Mouse (Mus musculus) C2C12 (cell line): ENCODE results near the gene Ly6g5c. TPM values are rescaled to one million over a fixed set of nuclear protein-coding genes. Genes with fewer than 3 reads are reported as not detected.
A peak's percentile ranks its signal among the peaks of the same experiment; 100 is the strongest.

Source experiments
- H3K27me3 ChIP-seq: one replicate; pipeline ENCODE4 v1.6.1; 2011; ENCODE audit not compliant: control insufficient read depth, insufficient read depth, insufficient read length
- H3K36me3 ChIP-seq: one replicate; pipeline ENCODE4 v1.6.1; 2011; ENCODE audit not compliant: control insufficient read depth, insufficient read depth
- H3K4me3 ChIP-seq: one replicate; pipeline ENCODE4 v1.5.1; 2011; ENCODE audit warnings: mild to moderate bottlenecking, control low read depth; ENCODE audit not compliant: poor library complexity, insufficient read depth, severe bottlenecking
- H3K79me2 ChIP-seq: one replicate; pipeline ENCODE4 v1.6.1; 2011; ENCODE audit not compliant: control insufficient read depth, insufficient read depth
- H3K79me3 ChIP-seq: one replicate; pipeline ENCODE4 v1.6.1; 2011; ENCODE audit warnings: low read depth, control low read depth
- H3ac ChIP-seq: one replicate; pipeline ENCODE3; 2011; ENCODE audit warnings: low read depth; ENCODE audit not compliant: control insufficient read depth, insufficient read length
- CEBPB ChIP-seq: IDR thresholded peaks from one replicate; pipeline ENCODE4 v1.6.1; 2011; ENCODE audit warnings: low read depth, mild to moderate bottlenecking, control low read depth, moderate library complexity
- CTCF ChIP-seq: IDR thresholded peaks from one replicate; pipeline ENCODE4 v1.5.1; 2011; ENCODE audit not compliant: control insufficient read depth, insufficient read depth, insufficient read length
- FOSL1 ChIP-seq: IDR thresholded peaks from one replicate; pipeline ENCODE4 v1.8.0; 2011; ENCODE audit warnings: mild to moderate bottlenecking, low read length; ENCODE audit not compliant: poor library complexity, insufficient read depth, severe bottlenecking
- MAX ChIP-seq: IDR thresholded peaks from one replicate; pipeline ENCODE4 v1.6.1; 2011; ENCODE audit warnings: mild to moderate bottlenecking, control low read depth
- MYOD1 ChIP-seq: IDR thresholded peaks from one replicate; pipeline ENCODE4 v1.6.1; 2011; ENCODE audit warnings: low read depth; ENCODE audit not compliant: control insufficient read depth, insufficient read length
- MYOG ChIP-seq: IDR thresholded peaks from one replicate; pipeline ENCODE4 v1.6.1; 2011; ENCODE audit not compliant: control insufficient read depth, insufficient read length; ENCODE audit errors: extremely low read depth
- USF1 ChIP-seq: IDR thresholded peaks from one replicate; pipeline ENCODE4 v1.6.1; 2011; ENCODE audit warnings: low read depth, mild to moderate bottlenecking, control low read depth, moderate library complexity
- polyA plus RNA-seq: library from polyadenylated mRNA; unstranded; fragments of >200 nt; fragmentation: generic; extraction: Trizol; gene quantifications from one replicate; pipeline ENCODE4 v1.2.1, GENCODE M21; 2012; ENCODE audit warnings: missing spikeins

The Ly6g5c gene
- polyA plus RNA-seq, 1 experiment, result not detected

- Histone ChIP-seq H3K79me3 (no peaks in the 10 kb centered on the region), H3K36me3 (no peaks in the 10 kb centered on the region), H3K4me3 (no peak within 1 kb of the TSS), H3K79me2 (peaks cover 9% of the 10 kb centered on the region), H3K27me3 (peaks cover 8% of the 10 kb centered on the region), H3ac (no peak within 1 kb of the TSS)
- TF ChIP-seq MYOG (no peak), CEBPB (no peak), MAX (no peak), FOSL1 (no peak), USF1 (no peak), CTCF (no peak), MYOD1 (no peak)
Observed at GRCm38 (mm10) chr17:35085208-35085865, 22.7 kb upstream of the Ly6g5c start, which contains the start of gene Ly6g6f. Gene Ly6g6f (minus strand): TSS chr17:35085610.

- peaks cover 3% of the 10 kb centered on the region for H3K79me3 ChIP-seq
- no peak overlapping the region for H3K4me3 ChIP-seq
- TF ChIP-seq MYOD1 (no peak), FOSL1 (no peak), CEBPB (no peak), USF1 (no peak), MYOG (no peak), CTCF (no peak), MAX (no peak)
- H3K36me3 ChIP-seq, result peaks cover 7% of the 10 kb centered on the region
- no peak overlapping the region for H3ac ChIP-seq
- H3K27me3 ChIP-seq, result peaks cover 3% of the 10 kb centered on the region
- peaks cover 17% of the 10 kb centered on the region for H3K79me2 ChIP-seq
Observed at GRCm38 (mm10) chr17:35088151-35088550, 19.9 kb upstream of the Ly6g5c start.

- peak within 1 kb of the TSS; percentile 99 for H3ac ChIP-seq
- peak within 1 kb of the TSS; percentile 57 for H3K4me3 ChIP-seq
- TF ChIP-seq USF1 (no peak), CTCF (no peak), FOSL1 (no peak), CEBPB (no peak), MAX (peak; percentile 87)
- peaks cover 7% of the 10 kb centered on the region for H3K36me3 ChIP-seq
- H3K79me2 ChIP-seq, result peaks cover 17% of the 10 kb centered on the region
- peaks cover 3% of the 10 kb centered on the region for H3K79me3 ChIP-seq
- H3K27me3 ChIP-seq, result no peaks in the 10 kb centered on the region
Observed at GRCm38 (mm10) chr17:35088825-35089644, 19.0 kb upstream of the Ly6g5c start, which contains the start of gene Abhd16a. Gene Abhd16a (plus strand): TSS chr17:35089263.

GRCm38 (mm10) chr17:35090166-35090932, 17.7 kb upstream of the Ly6g5c start:
- Histone ChIP-seq H3ac (peak overlapping the region; percentile 12), H3K36me3 (peaks cover 16% of the 10 kb centered on the region), H3K79me2 (peaks cover 17% of the 10 kb centered on the region), H3K4me3 (peak overlapping the region; percentile 57), H3K79me3 (peaks cover 3% of the 10 kb centered on the region), H3K27me3 (no peaks in the 10 kb centered on the region)
- TF ChIP-seq MAX (no peak), USF1 (no peak), MYOG (no peak), CEBPB (no peak), CTCF (no peak), MYOD1 (no peak), FOSL1 (no peak)

GRCm38 (mm10) chr17:35092403-35093198, 15.5 kb upstream of the Ly6g5c start:
- no peaks in the 10 kb centered on the region for H3K27me3 ChIP-seq
- H3K36me3 ChIP-seq, result peaks cover 22% of the 10 kb centered on the region
- peaks cover 17% of the 10 kb centered on the region for H3K79me2 ChIP-seq
- no peak overlapping the region for H3ac ChIP-seq
- TF ChIP-seq CEBPB, result no peak
- TF ChIP-seq FOSL1, result no peak
- TF ChIP-seq MAX, result no peak
- TF ChIP-seq CTCF, result no peak
- no peak overlapping the region for H3K4me3 ChIP-seq
- H3K79me3 ChIP-seq, result peaks cover 3% of the 10 kb centered on the region
